Mouse (Mus musculus): Measurements from ENCODE around the gene Abcc5. TPM values are rescaled to one million over a fixed set of nuclear protein-coding genes. Genes with fewer than 3 reads are reported as not detected.
A peak's percentile ranks its signal among the peaks of the same experiment; 100 is the strongest.
"Not testable (repeated sequence)": the region's sequence is repeated elsewhere in the genome, so short reads cannot be mapped to it uniquely, and the experiment has no call there.

Gene Abcc5
- 86.0 and 94.9 TPM in 2 replicates for polyA plus RNA-seq (2016; fragmentation: Nextera tagmentation; extraction: Ambion mirVana)

GRCm38 (mm10) chr16:20425855-20426598 is at the start of gene Abcc5:
Gene Abcc5 (minus strand): TSS chr16:20426394.
- under 1% methylated on average over 62 of the region's 62 CpGs for WGBS
- no peaks in the 10 kb centered on the region for H3K27me3 ChIP-seq (replicated peaks)
- peak within 1 kb of the TSS; percentile 78 for H3K4me2 ChIP-seq
- peak within 1 kb of the TSS; percentile 83 for H3K9ac ChIP-seq
- ATAC-seq (ENCODE audit: insufficient number of reproducible peaks, low FRiP score): peak; percentile 94
- peaks cover 12% of the 10 kb centered on the region for H3K36me3 ChIP-seq
- H3K4me3 ChIP-seq: peak within 1 kb of the TSS; percentile 73
- H3K27ac ChIP-seq (ENCODE audit: poor library complexity, severe bottlenecking): peak within 1 kb of the TSS; percentile 77
- no peaks in the 10 kb centered on the region for H3K9me3 ChIP-seq (replicated peaks)
- H3K4me1 ChIP-seq (replicated peaks): peaks cover 20% of the 10 kb centered on the region

- Histone ChIP-seq H3K9ac (no peak overlapping the region), H3K27ac (ENCODE audit: poor library complexity, severe bottlenecking) (no peak overlapping the region), H3K4me2 (no peak overlapping the region), H3K9me3 (replicated peaks) (no peaks in the 10 kb centered on the region), H3K36me3 (no peaks in the 10 kb centered on the region), H3K4me3 (no peak overlapping the region), H3K4me1 (replicated peaks) (peaks cover 33% of the 10 kb centered on the region), H3K27me3 (replicated peaks) (no peaks in the 10 kb centered on the region)
- WGBS: 91% methylated on average over 1 of the region's 1 CpGs
- ATAC-seq (ENCODE audit: insufficient number of reproducible peaks, low FRiP score): no peak
These were observed 49.1 kb upstream of the Abcc5 start for GRCm38 (mm10) chr16:20475335-20475734.

GRCm38 (mm10) chr16:20474786-20475185 is 48.6 kb upstream of the Abcc5 start:
- Histone ChIP-seq H3K27me3 (replicated peaks) (no peaks in the 10 kb centered on the region), H3K27ac (ENCODE audit: poor library complexity, severe bottlenecking) (no peak overlapping the region), H3K4me2 (no peak overlapping the region), H3K9ac (no peak overlapping the region), H3K9me3 (replicated peaks) (no peaks in the 10 kb centered on the region), H3K4me3 (no peak overlapping the region), H3K36me3 (no peaks in the 10 kb centered on the region), H3K4me1 (replicated peaks) (peaks cover 33% of the 10 kb centered on the region)
- WGBS: 87% methylated on average over 6 of the region's 6 CpGs
- no peak for ATAC-seq (ENCODE audit: insufficient number of reproducible peaks, low FRiP score)

DNA sequence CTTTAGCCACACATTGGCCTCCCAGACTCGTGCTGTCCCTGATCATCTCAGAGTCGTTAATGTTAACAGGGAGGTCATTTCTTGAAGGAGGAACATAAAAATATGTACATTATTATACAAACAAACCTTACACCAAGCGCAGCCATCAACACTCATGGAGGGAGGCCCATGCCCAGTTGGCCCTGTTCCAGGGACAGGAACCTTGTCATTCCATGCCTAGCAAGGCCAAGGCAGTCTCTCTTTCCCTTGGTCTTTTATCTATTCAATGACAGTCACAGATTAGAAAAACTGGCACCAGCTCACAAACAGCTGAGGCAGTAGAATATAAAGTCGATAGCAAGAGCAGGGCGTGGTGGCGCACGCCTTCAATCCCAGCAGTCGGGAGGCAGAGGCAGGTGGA is 48.0 kb upstream of the Abcc5 start:
- ATAC-seq (ENCODE audit: insufficient number of reproducible peaks, low FRiP score): no peak
- no peaks in the 10 kb centered on the region for H3K36me3 ChIP-seq
- H3K27ac ChIP-seq (ENCODE audit: poor library complexity, severe bottlenecking): no peak overlapping the region
- H3K9ac ChIP-seq: no peak overlapping the region
- WGBS: 73% methylated on average over 8 of the region's 8 CpGs
- peaks cover 33% of the 10 kb centered on the region for H3K4me1 ChIP-seq (replicated peaks)
- H3K27me3 ChIP-seq (replicated peaks): no peaks in the 10 kb centered on the region
- H3K9me3 ChIP-seq (replicated peaks): no peaks in the 10 kb centered on the region
- H3K4me3 ChIP-seq: no peak overlapping the region
- no peak overlapping the region for H3K4me2 ChIP-seq

- no peaks in the 10 kb centered on the region for H3K27me3 ChIP-seq (replicated peaks)
- WGBS: 81% methylated on average over 1 of the region's 1 CpGs
- no peak overlapping the region for H3K27ac ChIP-seq (ENCODE audit: poor library complexity, severe bottlenecking)
- H3K4me1 ChIP-seq (replicated peaks): peaks cover 33% of the 10 kb centered on the region
- no peak for ATAC-seq (ENCODE audit: insufficient number of reproducible peaks, low FRiP score)
- H3K9me3 ChIP-seq (replicated peaks): no peaks in the 10 kb centered on the region
- H3K9ac ChIP-seq: no peak overlapping the region
- H3K4me2 ChIP-seq: no peak overlapping the region
- no peak overlapping the region for H3K4me3 ChIP-seq
- no peaks in the 10 kb centered on the region for H3K36me3 ChIP-seq
These were observed 47.6 kb upstream of the Abcc5 start for GRCm38 (mm10) chr16:20473748-20474147.

DNA sequence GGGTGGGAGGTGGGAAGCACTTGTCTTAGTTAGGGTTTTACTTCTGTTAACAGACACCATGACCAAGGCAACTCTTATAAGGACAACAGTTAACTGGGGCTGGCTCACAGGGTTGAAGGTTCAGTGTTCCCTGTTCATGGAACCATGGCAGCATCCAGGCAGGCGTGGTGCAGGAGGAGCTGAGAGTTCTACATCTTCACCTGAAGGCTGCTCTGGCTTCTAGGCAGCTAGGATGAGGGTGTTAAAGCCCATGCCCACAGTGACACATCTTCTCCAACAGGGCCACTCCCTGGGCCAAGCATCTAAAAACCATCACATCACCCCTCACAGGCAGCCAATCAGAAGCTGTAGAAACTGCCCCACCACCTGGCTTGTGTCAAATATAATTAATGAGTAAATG is 45.5 kb upstream of the Abcc5 start:
- Histone ChIP-seq H3K36me3 (no peaks in the 10 kb centered on the region), H3K9me3 (replicated peaks) (no peaks in the 10 kb centered on the region), H3K4me1 (replicated peaks) (peaks cover 16% of the 10 kb centered on the region), H3K4me2 (no peak overlapping the region), H3K4me3 (no peak overlapping the region), H3K27me3 (replicated peaks) (no peaks in the 10 kb centered on the region), H3K9ac (no peak overlapping the region), H3K27ac (ENCODE audit: poor library complexity, severe bottlenecking) (no peak overlapping the region)
- WGBS: 88% methylated on average over 1 of the region's 1 CpGs
- no peak for ATAC-seq (ENCODE audit: insufficient number of reproducible peaks, low FRiP score)

DNA sequence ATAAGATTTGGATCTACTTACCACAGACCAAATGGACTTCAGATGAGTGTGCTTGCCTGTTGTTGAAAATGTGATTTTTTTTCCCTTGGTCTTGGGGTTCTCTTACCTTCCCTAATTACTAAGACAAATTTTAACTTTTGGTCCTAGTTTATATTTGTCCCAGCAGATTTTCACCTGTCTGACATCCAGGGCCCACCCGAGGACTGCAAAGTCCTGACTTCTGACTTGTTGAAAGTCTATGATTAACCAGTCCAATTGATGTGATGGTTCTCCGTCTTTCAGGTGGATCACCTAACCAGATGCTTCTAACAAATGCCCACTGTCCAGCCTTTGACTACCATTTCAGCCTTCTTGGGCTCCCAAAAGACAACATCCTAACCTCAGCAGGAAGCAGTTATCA is 44.8 kb upstream of the Abcc5 start:
- ATAC-seq (ENCODE audit: insufficient number of reproducible peaks, low FRiP score): no peak
- Histone ChIP-seq H3K4me1 (replicated peaks) (peaks cover 12% of the 10 kb centered on the region), H3K9ac (no peak overlapping the region), H3K36me3 (no peaks in the 10 kb centered on the region), H3K4me2 (no peak overlapping the region), H3K9me3 (replicated peaks) (no peaks in the 10 kb centered on the region), H3K27me3 (replicated peaks) (no peaks in the 10 kb centered on the region), H3K4me3 (no peak overlapping the region), H3K27ac (ENCODE audit: poor library complexity, severe bottlenecking) (no peak overlapping the region)
- 81% methylated on average over 2 of the region's 2 CpGs for WGBS

- Histone ChIP-seq H3K4me3 (no peak overlapping the region), H3K4me1 (replicated peaks) (no peaks in the 10 kb centered on the region), H3K9me3 (replicated peaks) (0 out of 2 replicates have a peak, but pooled peaks cover 3% of the 10 kb centered on the region), H3K27me3 (replicated peaks) (no peaks in the 10 kb centered on the region), H3K27ac (ENCODE audit: poor library complexity, severe bottlenecking) (no peak overlapping the region), H3K9ac (no peak overlapping the region), H3K36me3 (no peaks in the 10 kb centered on the region), H3K4me2 (no peak overlapping the region)
- ATAC-seq (ENCODE audit: insufficient number of reproducible peaks, low FRiP score): no peak
These were observed 38.5 kb upstream of the Abcc5 start for GRCm38 (mm10) chr16:20464725-20465124.

DNA sequence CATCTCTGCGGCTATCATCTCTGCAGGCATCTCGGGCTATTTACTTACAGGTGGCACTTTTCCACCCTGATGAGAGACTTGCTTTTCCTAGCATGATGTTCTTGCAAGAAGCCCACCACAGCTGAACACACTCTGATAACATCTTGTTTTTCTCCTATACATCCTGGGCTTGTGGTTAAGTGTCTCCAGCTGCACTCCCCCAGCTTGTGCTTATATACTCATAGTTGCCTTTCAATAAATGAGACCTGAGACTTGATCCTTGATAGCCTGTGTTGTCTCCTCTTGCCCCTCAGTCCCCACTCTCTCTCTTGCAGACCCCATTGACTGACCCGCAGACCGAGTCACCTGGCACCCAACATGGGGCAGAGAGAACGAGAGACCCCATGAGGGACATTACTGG is 32.5 kb upstream of the Abcc5 start:
- not testable (repeated sequence) for H3K4me3 ChIP-seq; H3K36me3 ChIP-seq; H3K27ac ChIP-seq (ENCODE audit: poor library complexity, severe bottlenecking); H3K27me3 ChIP-seq (replicated peaks); H3K9ac ChIP-seq; H3K9me3 ChIP-seq (replicated peaks); H3K4me2 ChIP-seq; H3K4me1 ChIP-seq (replicated peaks); ATAC-seq (ENCODE audit: insufficient number of reproducible peaks, low FRiP score)
- 84% methylated on average over 5 of the region's 5 CpGs for WGBS

DNA sequence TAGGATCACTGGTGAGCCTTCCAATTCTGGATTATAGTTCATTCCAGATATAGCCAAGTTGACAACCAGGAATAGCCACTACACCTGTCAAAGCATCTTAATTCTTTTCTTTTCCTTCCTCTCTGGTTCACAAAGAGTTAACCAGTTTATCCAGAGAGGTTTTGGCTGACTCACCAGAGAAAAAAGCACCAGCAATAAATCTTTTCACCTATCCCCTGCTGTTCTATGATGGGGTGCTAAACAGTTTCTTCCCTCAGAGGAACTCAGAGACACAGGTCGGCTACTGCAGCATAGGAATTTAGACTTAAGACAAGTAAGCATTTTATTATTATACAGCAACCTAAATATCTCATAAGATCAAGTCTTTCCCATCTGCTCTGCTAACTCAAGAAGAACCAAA is 29.9 kb upstream of the Abcc5 start:
- Histone ChIP-seq H3K9ac (no peak overlapping the region), H3K27me3 (replicated peaks) (no peaks in the 10 kb centered on the region), H3K4me3 (no peak overlapping the region), H3K4me1 (replicated peaks) (no peaks in the 10 kb centered on the region), H3K4me2 (no peak overlapping the region), H3K9me3 (replicated peaks) (no peaks in the 10 kb centered on the region), H3K27ac (ENCODE audit: poor library complexity, severe bottlenecking) (no peak overlapping the region), H3K36me3 (no peaks in the 10 kb centered on the region)
- no peak for ATAC-seq (ENCODE audit: insufficient number of reproducible peaks, low FRiP score)
- 23% methylated on average over 1 of the region's 1 CpGs for WGBS

GRCm38 (mm10) chr16:20454155-20454654 is 28.0 kb upstream of the Abcc5 start:
- 90% methylated on average over 6 of the region's 6 CpGs for WGBS

DNA sequence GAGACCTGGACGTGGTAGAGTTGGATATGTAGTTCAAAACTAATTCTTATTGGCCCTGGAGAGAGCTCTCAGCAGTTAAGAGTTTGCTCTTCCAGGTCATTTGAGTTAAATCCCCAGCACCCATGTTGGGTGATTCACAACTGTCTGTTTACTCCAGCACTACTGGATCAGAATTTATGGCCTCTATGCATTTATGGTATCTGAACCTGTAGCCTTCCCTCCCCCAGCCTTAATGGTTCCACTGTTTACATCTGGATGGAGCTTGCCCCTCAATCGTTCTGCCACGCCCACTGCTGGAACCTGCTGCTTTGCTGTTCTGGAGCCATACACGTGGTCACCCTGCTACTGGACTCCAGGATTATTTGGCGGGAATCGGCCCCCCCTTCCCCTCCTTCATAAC is 25.6 kb upstream of the Abcc5 start:
- H3K27ac ChIP-seq (ENCODE audit: poor library complexity, severe bottlenecking): no peak overlapping the region
- 77% methylated on average over 6 of the region's 6 CpGs for WGBS
- H3K4me3 ChIP-seq: no peak overlapping the region
- no peak for ATAC-seq (ENCODE audit: insufficient number of reproducible peaks, low FRiP score)
- H3K36me3 ChIP-seq: no peaks in the 10 kb centered on the region
- H3K9me3 ChIP-seq (replicated peaks): no peaks in the 10 kb centered on the region
- no peaks in the 10 kb centered on the region for H3K4me1 ChIP-seq (replicated peaks)
- H3K4me2 ChIP-seq: no peak overlapping the region
- H3K9ac ChIP-seq: no peak overlapping the region
- no peaks in the 10 kb centered on the region for H3K27me3 ChIP-seq (replicated peaks)

More at GRCm38 (mm10) chr16:20454155-20454654, 28.0 kb upstream of the Abcc5 start:
- H3K4me3 ChIP-seq: no peak overlapping the region
- no peaks in the 10 kb centered on the region for H3K9me3 ChIP-seq (replicated peaks)
- no peaks in the 10 kb centered on the region for H3K4me1 ChIP-seq (replicated peaks)
- H3K36me3 ChIP-seq: no peaks in the 10 kb centered on the region
- no peak overlapping the region for H3K27ac ChIP-seq (ENCODE audit: poor library complexity, severe bottlenecking)
- H3K4me2 ChIP-seq: no peak overlapping the region
- no peak overlapping the region for H3K9ac ChIP-seq
- H3K27me3 ChIP-seq (replicated peaks): no peaks in the 10 kb centered on the region
- no peak for ATAC-seq (ENCODE audit: insufficient number of reproducible peaks, low FRiP score)
